Mouse (Mus musculus) liver, postnatal 0 days (tissue): ENCODE results near the gene Suclg2.

Experiments used
- CTCF ChIP-seq: sonication (generic); IDR thresholded peaks from 2 replicates; pipeline ENCODE4 v1.5.1; 2016; ENCODE audit warnings: antibody characterized with exemption, low read depth
- EP300 ChIP-seq: IDR thresholded peaks from 2 replicates; pipeline ENCODE4 v1.6.1; 2016; ENCODE audit warnings: antibody characterized with exemption, low read depth, mild to moderate bottlenecking

- TF ChIP-seq CTCF (no peak), EP300 (no peak)
Measured at GRCm38 (mm10) chr6:95545296-95545695, 173.3 kb downstream of the Suclg2 start.
